Mouse (Mus musculus): ENCODE data around the gene Agt. TPM values are rescaled to one million over a fixed set of nuclear protein-coding genes. Genes with fewer than 3 reads are reported as not detected.
A peak's percentile ranks its signal among the peaks of the same experiment; 100 is the strongest.

The Agt gene
- total RNA-seq, 1 experiment, result not detected

GRCm38 (mm10) chr8:124608972-124609353, 39.5 kb upstream of the Agt start:
- Histone ChIP-seq H3K9ac (ENCODE audit: insufficient read depth, low read depth, low read length, poor library complexity, severe bottlenecking) (no peak overlapping the region), H3K36me3 (ENCODE audit: control insufficient read depth, insufficient read depth, low read length, poor library complexity, severe bottlenecking) (no peaks in the 10 kb centered on the region), H3K9me3 (ENCODE audit: control insufficient read depth, insufficient read depth, low read depth, low read length) (no peaks in the 10 kb centered on the region), H3K4me3 (ENCODE audit: insufficient read depth in 1 of 2, low read depth in 1 of 2, low read length in 2 of 2, poor library complexity in 1 of 2, severe bottlenecking in 1 of 2) (no peak overlapping the region), H3K27ac (ENCODE audit: insufficient read depth, low read depth, low read length, poor library complexity, severe bottlenecking) (no peak overlapping the region), H3K4me1 (ENCODE audit: control insufficient read depth in 2 of 2, insufficient read depth in 2 of 2, low read length in 2 of 2, poor library complexity in 1 of 2) (0 out of 4 replicates have a peak, but pooled peaks cover 0 to 2% of the 10 kb centered on the region in 2 experiments)
- TF ChIP-seq ZNF384 (IDR thresholded peaks at IDR 0.05; ENCODE audit: low read depth, low read length), result no peak
- no peak for TF ChIP-seq ZC3H11A (IDR thresholded peaks at IDR 0.05; ENCODE audit: borderline replicate concordance, low read depth, low read length)
- TF ChIP-seq CHD2 (IDR thresholded peaks at IDR 0.05; ENCODE audit: low read depth, low read length), result no peak
- no peak for TF ChIP-seq HCFC1 (IDR thresholded peaks at IDR 0.05; ENCODE audit: borderline replicate concordance, insufficient read depth, low read length)
- TF ChIP-seq MAFK (IDR thresholded peaks at IDR 0.05; ENCODE audit: insufficient read depth, low read depth, low read length), result no peak
- DNase-seq (ENCODE audit: low read depth, low spot score), result no peak
- in situ Hi-C loops (cut with MboI; ENCODE audit: low sequenced_read_pairs in 2 of 2, unreplicated experiment in 2 of 2), result no loop called here

- no peak overlapping the region for H3K9ac ChIP-seq (ENCODE audit: insufficient read depth, low read depth, low read length, poor library complexity, severe bottlenecking)
- H3K27ac ChIP-seq (ENCODE audit: insufficient read depth, low read depth, low read length, poor library complexity, severe bottlenecking), result no peak overlapping the region
- peak; percentile 27 for DNase-seq (ENCODE audit: low read depth, low spot score)
- no peak overlapping the region for H3K4me3 ChIP-seq (ENCODE audit: insufficient read depth in 1 of 2, low read depth in 1 of 2, low read length in 2 of 2, poor library complexity in 1 of 2, severe bottlenecking in 1 of 2)
- H3K36me3 ChIP-seq (ENCODE audit: control insufficient read depth, insufficient read depth, low read length, poor library complexity, severe bottlenecking), result no peaks in the 10 kb centered on the region
- in situ Hi-C loops (cut with MboI; ENCODE audit: low sequenced_read_pairs in 2 of 2, unreplicated experiment in 2 of 2), result no loop called here
- H3K9me3 ChIP-seq (ENCODE audit: control insufficient read depth, insufficient read depth, low read depth, low read length), result no peaks in the 10 kb centered on the region
- no peaks in the 10 kb centered on the region for H3K4me1 ChIP-seq (ENCODE audit: control insufficient read depth in 2 of 2, insufficient read depth in 2 of 2, low read length in 2 of 2, poor library complexity in 1 of 2)
- TF ChIP-seq HCFC1 (IDR thresholded peaks at IDR 0.05; ENCODE audit: borderline replicate concordance, insufficient read depth, low read length), result no peak
- TF ChIP-seq CHD2 (IDR thresholded peaks at IDR 0.05; ENCODE audit: low read depth, low read length), result no peak
- no peak for TF ChIP-seq ZC3H11A (IDR thresholded peaks at IDR 0.05; ENCODE audit: borderline replicate concordance, low read depth, low read length)
- no peak for TF ChIP-seq MAFK (IDR thresholded peaks at IDR 0.05; ENCODE audit: insufficient read depth, low read depth, low read length)
- no peak for TF ChIP-seq ZNF384 (IDR thresholded peaks at IDR 0.05; ENCODE audit: low read depth, low read length)
Observed at GRCm38 (mm10) chr8:124608239-124608971, 38.9 kb upstream of the Agt start.

- no peaks in the 10 kb centered on the region for H3K36me3 ChIP-seq (ENCODE audit: control insufficient read depth, insufficient read depth, low read length, poor library complexity, severe bottlenecking)
- H3K27ac ChIP-seq (ENCODE audit: insufficient read depth, low read depth, low read length, poor library complexity, severe bottlenecking), result no peak overlapping the region
- H3K4me3 ChIP-seq (ENCODE audit: insufficient read depth in 1 of 2, low read depth in 1 of 2, low read length in 2 of 2, poor library complexity in 1 of 2, severe bottlenecking in 1 of 2), result no peak overlapping the region
- in situ Hi-C loops (cut with MboI; ENCODE audit: low sequenced_read_pairs in 2 of 2, unreplicated experiment in 2 of 2), result no loop called here
- H3K4me1 ChIP-seq (ENCODE audit: control insufficient read depth in 2 of 2, insufficient read depth in 2 of 2, low read length in 2 of 2, poor library complexity in 1 of 2), result no peaks in the 10 kb centered on the region
- TF ChIP-seq MAFK (IDR thresholded peaks at IDR 0.05; ENCODE audit: insufficient read depth, low read depth, low read length) (no peak), HCFC1 (IDR thresholded peaks at IDR 0.05; ENCODE audit: borderline replicate concordance, insufficient read depth, low read length) (no peak)
- H3K9ac ChIP-seq (ENCODE audit: insufficient read depth, low read depth, low read length, poor library complexity, severe bottlenecking), result no peak overlapping the region
- no peak for DNase-seq (ENCODE audit: low read depth, low spot score)
- H3K9me3 ChIP-seq (ENCODE audit: control insufficient read depth, insufficient read depth, low read depth, low read length), result no peaks in the 10 kb centered on the region
Observed at GRCm38 (mm10) chr8:124604066-124604465, 34.6 kb upstream of the Agt start.

GRCm38 (mm10) chr8:124589393-124589792, 19.9 kb upstream of the Agt start:
- Histone ChIP-seq H3K4me1 (ENCODE audit: control insufficient read depth in 2 of 2, insufficient read depth in 2 of 2, low read length in 2 of 2, poor library complexity in 1 of 2) (no peaks in the 10 kb centered on the region), H3K4me3 (ENCODE audit: insufficient read depth in 1 of 2, low read depth in 1 of 2, low read length in 2 of 2, poor library complexity in 1 of 2, severe bottlenecking in 1 of 2) (no peak overlapping the region), H3K9ac (ENCODE audit: insufficient read depth, low read depth, low read length, poor library complexity, severe bottlenecking) (no peak overlapping the region), H3K9me3 (ENCODE audit: control insufficient read depth, insufficient read depth, low read depth, low read length) (no peaks in the 10 kb centered on the region), H3K27ac (ENCODE audit: insufficient read depth, low read depth, low read length, poor library complexity, severe bottlenecking) (no peak overlapping the region), H3K36me3 (ENCODE audit: control insufficient read depth, insufficient read depth, low read length, poor library complexity, severe bottlenecking) (no peaks in the 10 kb centered on the region)
- no peak for TF ChIP-seq ZNF384 (IDR thresholded peaks at IDR 0.05; ENCODE audit: low read depth, low read length)
- TF ChIP-seq MAFK (IDR thresholded peaks at IDR 0.05; ENCODE audit: insufficient read depth, low read depth, low read length), result no peak
- no peak for TF ChIP-seq CHD2 (IDR thresholded peaks at IDR 0.05; ENCODE audit: low read depth, low read length)
- no peak for TF ChIP-seq HCFC1 (IDR thresholded peaks at IDR 0.05; ENCODE audit: borderline replicate concordance, insufficient read depth, low read length)
- TF ChIP-seq ZC3H11A (IDR thresholded peaks at IDR 0.05; ENCODE audit: borderline replicate concordance, low read depth, low read length), result no peak
- in situ Hi-C loops (cut with MboI; ENCODE audit: low sequenced_read_pairs in 2 of 2, unreplicated experiment in 2 of 2), result no loop called here
- no peak for DNase-seq (ENCODE audit: low read depth, low spot score)
